Mouse (Mus musculus) lung, postnatal 25 days (tissue): ENCODE results near the gene Tgoln1.

Source experiments
- DNase-seq: peaks from one replicate; pipeline ENCODE4 v3.0.0; 2022; ENCODE audit warnings: low spot score

Gene Tgoln1

DNA sequence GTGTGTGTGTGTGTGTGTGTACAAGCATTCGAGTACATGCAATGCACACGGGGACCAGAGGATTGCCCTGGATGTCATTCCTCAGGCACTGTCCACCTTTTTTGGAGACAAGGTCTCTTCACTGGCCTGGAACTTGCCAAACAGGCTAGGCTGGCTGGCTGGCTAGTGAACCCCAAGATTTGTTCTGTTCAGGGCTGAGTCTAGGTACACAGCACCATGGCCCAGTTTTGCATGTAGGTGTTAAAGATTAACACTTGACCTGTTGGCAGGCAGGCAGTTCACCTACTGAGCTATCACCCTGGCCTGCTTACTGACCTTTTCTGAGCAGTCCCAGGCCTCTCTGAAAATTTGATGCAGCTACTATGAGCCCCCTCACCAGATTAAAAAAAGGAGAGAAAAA is 13.6 kb upstream of the Tgoln1 start:
- DNase-seq, result peak; percentile 20

GRCm38 (mm10) chr6:72627276-72627675 is 10.5 kb upstream of the Tgoln1 start:
- DNase-seq, result no peak

DNA sequence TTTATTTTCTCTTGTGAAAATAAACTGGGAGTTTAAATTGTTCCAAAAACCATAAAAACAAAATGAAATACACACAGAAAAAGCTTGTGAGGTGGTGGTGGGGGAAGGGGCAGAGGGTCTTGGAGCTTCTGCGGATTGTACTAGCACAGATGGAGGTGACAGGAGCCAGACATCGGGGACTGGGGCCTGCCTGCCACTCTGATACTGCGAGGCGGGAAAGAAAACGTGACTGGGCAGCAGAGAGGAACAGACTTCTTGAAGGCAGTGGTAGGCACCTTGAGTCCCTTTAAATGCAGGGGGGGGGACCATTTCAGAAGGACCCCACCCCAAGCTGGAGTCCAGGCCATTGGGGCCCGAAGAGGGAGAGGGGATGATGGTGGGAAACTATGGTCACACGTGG is 9.6 kb upstream of the Tgoln1 start:
- no peak for DNase-seq

DNA sequence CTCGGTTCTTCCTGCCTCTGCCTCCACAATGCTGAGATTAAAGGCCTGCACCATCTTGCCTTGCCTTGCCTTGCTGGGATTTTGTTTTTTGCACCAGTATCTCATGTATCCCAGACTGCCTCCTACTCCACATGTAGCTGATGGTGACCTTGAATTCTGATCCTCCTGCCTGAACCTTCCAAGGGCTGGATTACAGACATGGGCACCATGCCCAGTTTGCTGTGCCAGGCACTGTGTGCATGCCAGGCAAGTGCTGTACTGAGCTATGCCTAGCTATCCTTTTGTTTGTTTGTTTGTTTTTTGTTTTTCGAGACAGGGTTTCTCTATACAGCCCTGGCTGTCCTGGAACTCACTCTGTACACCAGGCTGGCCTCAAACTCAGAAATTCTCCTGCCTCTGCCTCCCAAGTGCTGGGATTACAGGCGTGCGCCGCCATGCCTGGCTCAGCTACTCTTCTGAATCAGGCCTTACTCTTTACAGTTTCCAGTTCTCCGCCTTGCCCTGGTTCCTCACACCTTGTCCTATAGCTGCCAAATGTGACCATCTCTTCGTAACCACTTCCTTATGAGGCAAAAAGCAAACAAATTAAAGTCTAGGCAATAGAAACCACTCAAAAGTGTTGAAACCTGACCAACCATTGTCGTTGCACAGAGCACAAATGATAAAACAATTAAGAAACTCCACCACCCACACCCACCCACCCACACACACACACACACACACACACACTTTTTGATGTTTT is 7.0 kb upstream of the Tgoln1 start:
- DNase-seq, result no peak

- DNase-seq, result no peak
These were observed 6.1 kb upstream of the Tgoln1 start for GRCm38 (mm10) chr6:72622917-72623316.

- DNase-seq, result no peak
These were observed 4.1 kb upstream of the Tgoln1 start for GRCm38 (mm10) chr6:72620920-72621319.

GRCm38 (mm10) chr6:72619734-72620532 is 3.1 kb upstream of the Tgoln1 start:
- DNase-seq, result peak; percentile 69

- no peak for DNase-seq
These were observed 1.0 kb downstream of the Tgoln1 start for GRCm38 (mm10) chr6:72615561-72616375.

DNA sequence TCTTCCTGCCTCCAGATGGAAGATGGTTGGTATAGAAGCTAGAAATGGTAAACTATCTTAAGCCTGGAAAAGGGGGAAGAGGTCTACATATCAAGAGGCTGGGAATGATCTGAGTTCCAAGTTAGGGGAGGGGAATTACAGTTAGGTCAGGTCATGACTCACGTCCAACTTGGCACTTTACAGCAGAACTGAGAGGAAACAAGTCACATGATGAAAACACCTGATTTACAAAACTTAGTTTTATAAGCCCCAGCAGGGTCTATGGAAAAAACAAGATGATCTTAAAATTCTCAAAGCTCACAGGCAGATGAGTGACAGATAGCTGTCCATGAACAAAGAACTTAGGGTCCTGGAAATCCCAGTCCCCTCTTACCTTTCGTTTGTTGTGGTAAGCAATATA is 1.6 kb downstream of the Tgoln1 start:
- no peak for DNase-seq

DNA sequence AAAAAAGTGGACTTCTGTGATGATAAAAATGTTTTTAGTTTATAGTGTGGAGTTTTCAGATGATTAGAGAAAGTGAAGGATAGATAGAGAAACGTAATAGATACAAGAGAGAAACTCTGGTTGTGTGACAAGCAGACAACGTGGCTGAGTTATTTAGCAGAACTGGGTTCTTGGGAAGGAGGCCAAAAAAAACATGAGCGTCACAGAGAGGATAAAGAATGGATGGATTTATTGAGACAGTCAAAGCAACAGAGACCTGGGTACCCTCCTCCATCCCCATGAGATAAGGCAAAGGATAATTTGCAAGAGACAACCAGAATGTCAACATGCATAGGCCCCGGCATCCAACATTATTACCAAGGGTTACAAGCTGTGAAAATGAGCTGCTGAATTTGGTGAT is 6.5 kb downstream of the Tgoln1 start:
- no peak for DNase-seq

DNA sequence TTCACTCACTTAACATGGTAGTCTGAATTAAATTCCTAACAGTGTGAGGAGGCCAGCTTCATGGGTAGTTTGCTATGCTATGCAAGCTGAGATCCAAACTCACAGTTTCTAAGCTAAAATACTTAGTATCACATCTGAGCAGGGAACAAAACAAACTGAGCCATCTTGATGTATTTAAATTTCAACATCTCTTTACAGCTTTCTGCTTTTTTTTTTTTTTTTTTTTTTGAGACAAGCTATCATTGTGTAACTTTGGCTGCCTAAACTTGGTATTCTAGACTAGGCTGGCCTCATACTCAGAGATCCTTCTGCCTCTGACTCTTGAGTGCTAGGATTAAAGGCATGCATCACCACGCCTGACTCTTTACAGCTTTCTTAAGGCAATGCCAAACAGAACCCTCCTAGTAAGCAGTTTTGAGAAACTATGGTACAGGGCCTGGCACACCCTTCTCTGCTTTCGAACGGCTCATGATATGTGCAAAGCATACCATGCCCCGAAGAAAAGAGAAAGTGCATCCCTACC is 8.1 kb downstream of the Tgoln1 start:
- no peak for DNase-seq

- no peak for DNase-seq
These were observed 9.1 kb downstream of the Tgoln1 start for GRCm38 (mm10) chr6:72607676-72608075.

GRCm38 (mm10) chr6:72607060-72607459 is 9.7 kb downstream of the Tgoln1 start:
- no peak for DNase-seq

DNA sequence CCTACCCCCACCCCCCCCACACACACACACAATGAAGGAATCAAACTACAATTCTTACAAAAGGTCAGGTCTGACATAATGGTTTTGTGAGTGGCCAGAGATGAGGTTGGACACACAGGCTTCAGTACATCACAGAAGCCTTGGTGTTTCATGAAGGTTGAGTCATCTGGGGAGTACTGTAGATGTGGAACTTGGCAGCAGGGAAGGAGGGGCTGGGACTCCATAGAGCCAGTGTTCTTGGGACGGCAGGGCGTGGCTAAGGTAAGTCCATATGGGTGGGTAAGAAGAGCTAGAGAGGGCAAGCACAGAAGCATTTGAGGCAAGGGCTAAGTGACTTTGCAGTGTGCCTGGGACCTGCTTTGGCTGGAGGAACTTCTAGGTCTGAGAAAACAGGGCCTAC is 12.7 kb downstream of the Tgoln1 start:
- no peak for DNase-seq

GRCm38 (mm10) chr6:72601732-72602131 is 15.1 kb downstream of the Tgoln1 start:
- DNase-seq, result peak; percentile 90

DNA sequence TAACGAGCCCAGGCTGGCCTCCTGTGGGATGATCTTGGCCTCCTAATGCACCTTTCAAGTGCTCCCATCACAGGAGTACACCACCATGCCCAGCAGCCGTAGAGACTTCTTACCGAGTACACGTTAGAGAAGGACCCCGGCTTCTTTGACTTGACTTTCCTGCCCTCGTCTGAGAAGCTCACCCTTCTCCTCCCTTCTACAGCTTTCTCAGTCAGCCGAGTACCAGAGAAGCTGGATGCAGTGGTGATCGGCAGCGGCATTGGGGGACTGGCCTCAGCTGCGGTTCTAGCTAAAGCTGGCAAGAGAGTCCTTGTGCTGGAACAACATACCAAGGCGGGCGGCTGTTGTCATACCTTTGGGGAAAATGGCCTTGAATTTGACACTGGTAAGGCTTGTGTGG is 16.0 kb downstream of the Tgoln1 start:
- no peak for DNase-seq

GRCm38 (mm10) chr6:72600216-72600615 is 16.6 kb downstream of the Tgoln1 start:
- no peak for DNase-seq

DNA sequence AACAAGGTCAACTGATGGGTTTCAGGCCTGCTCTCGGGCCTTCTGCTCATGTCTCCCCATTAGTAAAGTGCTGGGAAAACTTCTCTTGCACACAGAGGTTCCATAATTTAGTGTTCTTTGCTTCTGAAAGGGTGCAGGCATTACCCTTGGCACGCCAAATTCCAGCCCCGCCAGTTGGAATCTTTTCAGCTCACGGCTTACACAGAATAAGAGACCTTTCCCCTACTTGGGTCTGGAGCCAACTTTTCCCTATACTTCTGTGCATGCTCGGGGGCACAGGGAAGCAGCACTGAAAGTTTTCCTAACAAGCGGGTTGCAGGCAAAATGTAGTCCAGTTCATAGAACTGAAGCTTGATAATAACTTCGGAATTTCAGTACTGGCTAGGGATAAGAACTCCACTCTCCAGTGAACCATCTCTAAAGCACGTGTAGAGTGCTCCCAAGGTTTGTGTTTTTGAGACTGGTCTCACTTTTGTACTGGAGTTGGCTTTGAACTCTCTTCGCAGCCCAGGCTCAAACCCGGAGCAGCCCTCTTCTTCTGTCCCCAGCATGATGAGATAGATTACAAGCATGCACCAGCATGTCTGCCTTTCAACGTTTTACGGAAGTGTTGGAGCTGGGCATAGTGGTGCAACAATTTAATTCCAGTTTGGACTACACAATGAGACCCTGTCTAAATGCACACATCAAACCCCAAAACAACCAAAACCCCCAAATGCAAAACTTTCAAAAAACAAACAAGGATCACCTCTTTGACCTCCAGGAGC is 17.8 kb downstream of the Tgoln1 start:
- no peak for DNase-seq

- peak; percentile 98 for DNase-seq
These were observed 18.6 kb downstream of the Tgoln1 start, which contains the start of the genes Elmod3 and Retsat for GRCm38 (mm10) chr6:72597956-72598753. TSS of gene Elmod3 (minus strand) at chr6:72598413. TSS of gene Retsat (plus strand) at chr6:72598475.

GRCm38 (mm10) chr6:72597083-72597874 is 19.5 kb downstream of the Tgoln1 start:
- DNase-seq, result peak; percentile 56
